13 mouse cellular contexts compared by ENCODE assay signal in the genomic region with DNA sequence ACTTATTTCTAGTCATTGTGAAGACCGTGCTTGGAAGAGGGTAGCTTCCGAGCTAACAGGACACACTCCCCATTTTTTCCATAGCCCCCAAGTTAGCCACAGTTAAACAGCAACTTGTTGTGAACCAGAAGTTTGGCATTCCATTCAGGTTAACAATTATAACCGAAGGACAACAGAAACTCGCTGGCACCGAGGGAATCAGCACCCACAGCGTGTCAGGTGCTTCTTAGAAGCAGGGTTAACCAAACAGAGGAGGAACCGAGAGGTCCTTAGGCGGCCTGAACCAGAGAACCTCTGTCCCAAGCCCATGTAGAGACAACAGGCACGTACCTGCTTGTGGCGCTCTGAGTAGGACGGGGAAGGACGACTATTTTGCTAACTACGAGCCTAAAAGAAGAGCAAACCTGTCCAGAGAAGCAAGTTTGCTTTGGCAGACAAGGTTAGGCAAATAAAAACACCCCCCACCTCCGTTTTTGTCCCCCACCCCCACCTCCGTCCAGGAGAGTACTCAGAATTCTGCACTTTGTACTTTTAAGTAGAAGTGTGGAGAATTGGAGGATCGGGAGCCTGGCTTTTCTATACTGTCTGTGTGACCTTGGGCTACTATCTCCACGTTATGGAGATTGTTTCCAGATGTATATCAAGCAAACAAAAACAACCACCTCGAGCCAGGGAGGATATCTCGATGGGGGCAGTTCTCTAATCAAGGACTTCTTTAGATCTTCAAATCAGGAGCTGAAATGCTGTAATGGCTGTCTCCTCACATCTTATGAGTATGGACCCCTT.
A peak's percentile ranks its signal among the peaks of the same experiment; 100 is the strongest.
DNase-seq lines count a peak whose midpoint lies in the region; ATAC-seq and TF ChIP-seq lines count a peak whose summit lies in the region.
"Had no signal": no experiment of that assay in that cellular context is flagged by ENCODE, and none has a peak within 500 bp of the region (broad histone marks: within the 10 kb centered on the region; RNA-seq: fewer than 3 reads in every experiment).

No protein-coding gene starts in this region.

- H3K9me3 ChIP-seq in ES-Bruce4 (replicated peaks; ENCODE audit: control insufficient read depth, insufficient read depth, low read length, poor library complexity, severe bottlenecking) = no peaks in the 10 kb centered on the region
- no peaks in the 10 kb centered on the region for H3K9me3 ChIP-seq in embryonic facial prominence, embryonic 14.5 days (ENCODE audit: control insufficient read depth, low read length)
- H3K9me3 ChIP-seq in lung, postnatal 0 days (ENCODE audit: low read length) = no peaks in the 10 kb centered on the region
- H3K9me3 ChIP-seq: forebrain, embryonic 10.5 days; megakaryocyte, embryonic 14.5 days; neural tube, embryonic 12.5 days had no signal

- WGBS in embryonic facial prominence, embryonic 14.5 days = 48% methylated on average over 19 of the region's 19 CpGs
- 54% methylated on average over 19 of the region's 19 CpGs for WGBS in lung, postnatal 0 days

- H3K9ac ChIP-seq in ES-Bruce4 (ENCODE audit: low read depth, poor library complexity, severe bottlenecking) = peak overlapping the region; percentile 37
- no peak overlapping the region for H3K9ac ChIP-seq in embryonic facial prominence, embryonic 14.5 days (ENCODE audit: low read depth, low read length)
- H3K9ac ChIP-seq in lung, postnatal 0 days (replicated peaks; ENCODE audit: low read depth) = no peak overlapping the region
- H3K9ac ChIP-seq: hindbrain, embryonic 14.5 days; neural tube, embryonic 12.5 days had no signal

- no peaks in the 10 kb centered on the region for H3K36me3 ChIP-seq in ES-Bruce4 (ENCODE audit: control insufficient read depth, insufficient read depth, low read length, poor library complexity, severe bottlenecking)
- H3K36me3 ChIP-seq in embryonic facial prominence, embryonic 14.5 days (ENCODE audit: control insufficient read depth, insufficient read depth, low read length) = no peaks in the 10 kb centered on the region
- H3K36me3 ChIP-seq in lung, postnatal 0 days (ENCODE audit: insufficient read depth, low read length) = no peaks in the 10 kb centered on the region
- H3K36me3 ChIP-seq: forebrain, embryonic 10.5 days; neural tube, embryonic 12.5 days had no signal

- H3K4me1 ChIP-seq in ES-Bruce4 (ENCODE audit: control insufficient read depth, insufficient read depth, low read length) = peaks cover 3% of the 10 kb centered on the region
- H3K4me1 ChIP-seq in embryonic facial prominence, embryonic 14.5 days (ENCODE audit: control insufficient read depth, insufficient read depth, low read length) = peaks cover 9% of the 10 kb centered on the region
- H3K4me1 ChIP-seq in lung, postnatal 0 days (ENCODE audit: insufficient read depth, low read depth, low read length) = no peaks in the 10 kb centered on the region
- H3K4me1 ChIP-seq: neural tube, embryonic 12.5 days had no signal

- no peak for DNase-seq in embryonic facial prominence, embryonic 14.5 days (ENCODE audit: low spot score)
- DNase-seq in kidney, postnatal 10 days = peak; percentile 74
- DNase-seq in lung, postnatal 0 days (ENCODE audit: low spot score) = peak; percentile 75
- DNase-seq in frontal cortex, postnatal 10 days (ENCODE audit: low spot score in 2 of 2) = no peak
- DNase-seq in gastrocnemius, postnatal 4 days (ENCODE audit: low spot score in 2 of 2) = no peak
- DNase-seq in spleen, postnatal 10 days (ENCODE audit: low spot score in 2 of 2) = no peak
- DNase-seq: cerebellum, postnatal 36 days; right cerebral cortex, adult 18-20 months had no signal

- H3K4me2 ChIP-seq in embryonic facial prominence, embryonic 14.5 days (ENCODE audit: low read depth, low read length) = peak overlapping the region; percentile 16; the same call in 1 of the 2 replicates
- peak overlapping the region; percentile 35 for H3K4me2 ChIP-seq in lung, postnatal 0 days (replicated peaks; ENCODE audit: low read depth, low read length)
- H3K4me2 ChIP-seq: hindbrain, embryonic 14.5 days; neural tube, embryonic 12.5 days had no signal

- peak overlapping the region; percentile 66 for H3K27ac ChIP-seq in ES-Bruce4 (ENCODE audit: insufficient read depth, low read length)
- 0 out of 2 replicates have a peak overlapping the region, but pooled peaks have one; percentile 17 for H3K27ac ChIP-seq in embryonic facial prominence, embryonic 14.5 days (replicated peaks; ENCODE audit: low read depth, low read length)
- H3K27ac ChIP-seq in lung, postnatal 0 days (ENCODE audit: low read length) = peak overlapping the region; percentile 86
- H3K27ac ChIP-seq: forebrain, embryonic 10.5 days; hindbrain, embryonic 14.5 days; neural tube, embryonic 12.5 days had no signal

- peak overlapping the region; percentile 11; the same call in 1 of the 2 replicates for H3K4me3 ChIP-seq in ES-Bruce4 (ENCODE audit: low read depth, low read length)
- no peak overlapping the region for H3K4me3 ChIP-seq in embryonic facial prominence, embryonic 14.5 days (ENCODE audit: low read depth, low read length)
- H3K4me3 ChIP-seq in lung, postnatal 0 days (ENCODE audit: low read depth, low read length) = no peak overlapping the region
- H3K4me3 ChIP-seq: forebrain, embryonic 10.5 days; megakaryocyte, embryonic 14.5 days; neural tube, embryonic 12.5 days had no signal

- H3K27me3 ChIP-seq in ES-Bruce4 (ENCODE audit: control insufficient read depth, insufficient read depth, low read length, poor library complexity, severe bottlenecking) = no peaks in the 10 kb centered on the region
- no peaks in the 10 kb centered on the region for H3K27me3 ChIP-seq in embryonic facial prominence, embryonic 14.5 days (replicated peaks; ENCODE audit: control insufficient read depth, insufficient read depth, low read length)
- no peaks in the 10 kb centered on the region for H3K27me3 ChIP-seq in lung, postnatal 0 days (replicated peaks; ENCODE audit: insufficient read depth, low read length)
- H3K27me3 ChIP-seq: megakaryocyte, embryonic 14.5 days; neural tube, embryonic 12.5 days had no signal

- no peak for TF ChIP-seq POLR2A in ES-Bruce4 (IDR thresholded peaks at IDR 0.05; ENCODE audit: insufficient read depth, low read length)

- TF ChIP-seq CTCF in ES-Bruce4 (IDR thresholded peaks at IDR 0.05; ENCODE audit: low read depth, low read length) = no peak
- TF ChIP-seq CTCF in lung, postnatal 0 days (IDR thresholded peaks at IDR 0.05) = no peak

- no peak for ATAC-seq in embryonic facial prominence, embryonic 14.5 days (ENCODE audit: low read depth)
- ATAC-seq in lung, postnatal 0 days = peak; percentile 60

- no peak for TF ChIP-seq EP300 in ES-Bruce4 (IDR thresholded peaks at IDR 0.05; ENCODE audit: insufficient read depth, low read depth, low read length)
- no peak for TF ChIP-seq EP300 in lung, postnatal 0 days (IDR thresholded peaks at IDR 0.05)

Comparison
In these comparisons a context has a peak if more than half of its experiments do, and no peak if none do; other contexts are left out.
1. H3K27ac ChIP-seq: peak in every context shown above with its lines; median percentile 86 in lung, postnatal 0 days; 66 in ES-Bruce4; 17 in embryonic facial prominence, embryonic 14.5 days.
2. DNase-seq: peak in kidney, postnatal 10 days (single experiment) and lung, postnatal 0 days (single experiment); none in embryonic facial prominence, embryonic 14.5 days (single experiment), frontal cortex, postnatal 10 days (0 of 2), gastrocnemius, postnatal 4 days (0 of 2) and spleen, postnatal 10 days (0 of 2).